Mouse (Mus musculus): ENCODE results near the gene Gm45208.
"Not testable (repeated sequence)": the region's sequence is repeated elsewhere in the genome, so short reads cannot be mapped to it uniquely, and the experiment has no call there.

The Gm45208 gene

DNA sequence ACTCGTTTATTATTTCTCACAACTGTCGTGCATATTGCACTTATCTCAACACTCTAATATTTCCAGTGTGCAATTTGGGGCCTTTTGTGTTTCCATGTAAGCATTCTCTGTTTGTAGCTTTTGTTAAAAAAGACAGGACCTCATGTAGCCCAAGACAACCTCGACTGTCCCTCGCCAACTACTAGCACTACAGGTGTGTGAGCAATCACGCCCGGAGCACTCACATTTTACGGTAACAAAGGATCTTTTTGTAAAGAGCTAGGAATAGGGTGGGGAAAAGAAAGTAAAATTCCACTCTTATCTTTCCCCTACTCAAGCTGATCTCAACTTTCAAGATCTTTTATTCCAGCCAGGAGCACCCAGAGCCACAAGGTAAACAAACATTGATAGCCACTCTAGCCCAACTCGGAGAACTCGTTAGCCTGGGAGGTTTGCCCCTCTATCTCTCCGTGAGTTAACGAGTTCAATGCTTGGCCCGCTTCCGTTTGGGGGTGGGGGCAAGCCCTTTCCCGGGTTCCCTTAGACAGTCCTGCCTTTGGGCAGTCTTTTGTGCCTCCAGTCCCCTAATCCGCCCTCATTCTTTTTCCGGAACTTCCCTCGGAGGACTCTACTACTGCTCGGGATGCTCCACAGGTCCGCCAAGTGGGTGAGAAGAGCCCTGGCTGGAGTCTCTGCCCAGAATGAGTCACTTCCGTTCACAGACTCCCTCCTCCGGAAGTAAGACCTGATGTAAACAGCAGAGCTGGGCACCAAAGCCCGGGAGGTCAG, at the start of gene Gm45208:
Gm45208 (plus strand) TSS at position 732 of the 768 bp plus-strand sequence.
- DNase-seq (ENCODE audit: low read depth, low spot score): peak; percentile 59

DNA sequence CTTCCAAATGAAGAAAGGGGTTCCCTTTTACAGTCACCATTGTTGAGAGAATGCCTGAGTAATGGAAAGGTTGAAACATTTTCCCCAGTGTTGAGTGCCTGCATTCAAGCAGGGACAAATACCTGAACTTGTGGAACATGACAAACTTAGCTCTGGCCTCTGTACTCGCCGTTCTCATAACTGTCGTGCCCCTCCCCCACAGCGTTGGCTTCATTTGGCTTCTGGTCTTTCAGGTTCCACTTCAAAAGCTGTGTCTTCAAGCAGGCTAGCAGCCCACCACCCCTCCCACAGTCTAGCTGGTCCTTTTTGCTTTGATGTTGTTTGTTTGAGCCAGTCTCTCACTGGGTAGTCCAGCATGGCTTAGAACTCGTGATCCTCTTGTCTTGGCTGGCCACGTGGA, 49.3 kb upstream of the Gm45208 start:
- DNase-seq (ENCODE audit: low read depth, low spot score): no peak

DNA sequence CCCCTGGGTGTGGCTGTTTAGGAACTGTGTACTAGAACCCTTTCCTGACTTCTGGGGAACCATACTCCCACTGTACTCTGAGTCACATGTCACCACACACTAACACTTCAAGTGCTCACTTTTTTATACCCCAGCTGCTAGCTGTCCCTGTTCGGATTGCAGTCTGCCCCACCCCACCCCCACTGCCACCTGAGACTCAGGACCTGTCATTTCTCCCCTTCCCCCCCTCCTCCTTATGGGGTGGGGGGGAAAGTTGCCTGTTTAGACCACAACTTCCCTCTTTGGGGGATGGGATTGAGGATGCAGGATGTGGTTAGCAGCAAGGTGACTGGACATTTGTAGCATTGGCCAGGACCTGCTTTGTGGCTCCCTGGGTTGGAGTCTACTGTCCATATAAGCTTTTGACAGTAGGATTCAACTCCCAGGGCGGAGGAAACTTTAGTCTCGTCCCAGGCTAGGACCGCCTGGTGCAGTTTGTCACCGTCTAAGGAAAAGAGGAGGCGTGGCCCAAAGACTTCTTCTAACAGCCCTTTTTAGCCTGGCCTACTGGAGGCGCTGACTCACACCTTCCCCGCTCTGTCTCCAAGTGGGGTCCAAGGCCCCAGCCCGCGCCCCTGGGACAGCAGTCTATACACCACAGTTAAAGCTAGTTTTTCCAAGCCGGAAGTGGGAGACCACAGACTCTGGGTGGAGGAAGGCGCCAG, 48.3 kb upstream of the Gm45208 start:
- no peak for DNase-seq (ENCODE audit: low read depth, low spot score)

DNA sequence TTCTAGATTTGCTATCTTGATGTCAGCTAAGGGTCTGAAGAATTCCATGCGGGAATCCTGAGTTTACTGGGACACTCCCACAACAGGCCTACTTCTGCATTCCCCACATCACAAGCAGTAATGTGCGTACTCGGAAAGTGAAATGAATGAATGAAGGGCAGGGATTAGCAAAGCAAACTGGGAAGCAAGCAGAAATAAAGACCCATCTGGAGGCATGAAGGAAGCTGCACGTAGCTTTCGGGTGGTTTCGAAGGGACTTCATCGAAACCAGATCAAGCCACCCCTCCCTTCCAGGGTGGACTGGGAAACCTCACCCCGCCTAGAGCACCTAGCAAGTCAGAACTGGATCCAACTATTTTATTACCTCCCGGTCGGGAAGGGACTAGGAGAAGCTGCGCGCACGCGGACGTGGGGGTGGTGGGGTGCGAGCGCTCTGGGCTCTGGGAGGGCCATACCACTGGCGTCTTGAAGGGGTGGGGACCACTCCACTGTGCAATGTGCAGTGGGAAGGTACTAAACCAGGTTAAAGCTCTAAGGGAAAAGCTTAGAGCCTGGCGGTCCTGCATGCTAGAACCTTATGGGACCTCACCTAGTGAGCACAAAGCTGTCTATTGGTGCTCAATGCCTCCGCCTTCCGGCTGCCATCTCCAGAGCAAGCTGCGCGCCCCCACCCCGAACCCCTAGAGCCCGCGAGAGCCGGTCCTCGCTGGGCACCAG, 47.6 kb upstream of the Gm45208 start:
- DNase-seq (ENCODE audit: low read depth, low spot score): no peak

DNA sequence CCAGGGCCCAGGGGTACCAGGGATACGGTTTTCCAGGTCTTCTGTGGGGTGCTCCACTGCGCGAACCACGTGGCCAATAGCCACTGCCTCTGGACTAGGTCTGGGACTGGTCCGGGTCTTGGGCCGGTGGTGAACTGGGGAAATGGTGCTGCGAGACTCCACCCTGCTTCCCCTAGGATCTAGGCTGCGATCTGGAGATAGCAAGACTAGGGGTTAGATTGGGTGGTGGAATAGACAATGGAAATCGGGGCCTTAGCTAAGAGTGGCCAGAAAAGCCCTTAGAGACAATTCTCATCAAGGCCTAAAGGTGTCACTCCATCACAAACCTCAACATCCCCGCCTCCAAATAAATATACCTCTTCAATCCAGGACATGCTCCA, 47.1 kb upstream of the Gm45208 start:
- no peak for DNase-seq (ENCODE audit: low read depth, low spot score)

DNA sequence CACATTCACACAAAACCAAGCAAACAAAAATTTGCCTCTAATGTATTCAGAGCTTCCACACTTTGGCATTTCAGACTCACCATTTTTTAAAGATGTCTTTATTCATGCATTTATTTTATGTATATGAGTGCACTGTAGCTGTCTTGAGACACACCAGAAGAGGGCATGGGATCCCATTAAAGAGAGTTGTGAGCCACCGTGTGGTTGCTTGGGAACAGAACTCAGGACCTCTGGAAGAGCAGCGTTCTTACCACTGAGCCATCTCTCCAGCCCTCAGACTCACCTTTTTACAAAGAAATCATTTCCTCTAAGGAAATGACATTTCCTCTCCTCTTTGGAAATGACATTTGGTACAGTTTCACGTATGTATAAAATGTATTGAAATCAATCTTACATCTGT, 43.1 kb upstream of the Gm45208 start:
- DNase-seq (ENCODE audit: low read depth, low spot score): no peak

DNA sequence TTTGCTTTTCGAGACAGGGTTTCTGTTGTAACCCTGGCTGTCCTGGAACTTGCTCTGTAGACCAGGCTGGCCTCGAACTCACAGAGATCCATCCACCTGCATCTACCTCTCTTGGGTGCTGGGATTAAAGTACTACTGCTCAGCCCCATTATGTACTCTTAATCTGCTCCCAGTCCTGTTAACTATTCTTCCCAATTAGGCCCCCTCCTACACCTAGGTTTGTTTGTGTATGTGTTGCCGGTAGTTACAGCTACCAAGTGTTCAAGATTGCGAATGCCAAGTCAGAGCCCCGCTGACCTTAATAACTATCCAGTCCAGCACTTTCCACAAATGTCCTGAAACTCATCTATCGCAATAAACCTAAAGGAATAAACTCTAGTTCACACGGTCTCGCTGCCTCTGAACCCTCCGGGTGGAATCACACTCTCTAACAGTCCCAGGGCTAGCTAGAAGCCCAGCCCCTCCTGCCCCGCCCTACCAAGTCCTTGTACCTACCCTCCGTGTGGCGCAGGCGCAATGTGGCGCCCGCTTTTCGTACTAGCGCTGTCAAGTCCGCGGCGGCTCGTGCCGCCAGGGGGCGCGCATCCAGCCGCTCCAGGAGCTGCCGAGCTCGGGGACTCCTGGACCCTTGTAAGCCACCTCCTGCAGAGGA, 42.5 kb upstream of the Gm45208 start:
- DNase-seq (ENCODE audit: low read depth, low spot score): peak; percentile 94

DNA sequence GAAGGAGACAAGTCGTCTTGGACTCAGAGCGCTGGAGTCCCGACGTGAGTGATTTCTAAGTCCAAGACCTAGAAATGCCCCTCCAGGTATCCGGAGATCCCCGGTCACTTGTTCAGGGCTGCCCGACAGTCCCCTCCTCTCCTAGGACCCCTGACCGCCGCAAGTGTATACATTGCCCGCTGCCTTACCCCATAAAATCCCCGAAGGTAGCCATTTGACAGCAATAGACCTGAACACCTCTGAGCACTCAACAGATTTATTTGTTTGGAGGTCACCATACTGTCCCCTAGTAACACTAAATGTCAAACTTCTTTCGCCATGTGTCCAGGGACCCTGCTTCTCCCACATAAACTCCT, 42.0 kb upstream of the Gm45208 start:
- no peak for DNase-seq (ENCODE audit: low read depth, low spot score)

DNA sequence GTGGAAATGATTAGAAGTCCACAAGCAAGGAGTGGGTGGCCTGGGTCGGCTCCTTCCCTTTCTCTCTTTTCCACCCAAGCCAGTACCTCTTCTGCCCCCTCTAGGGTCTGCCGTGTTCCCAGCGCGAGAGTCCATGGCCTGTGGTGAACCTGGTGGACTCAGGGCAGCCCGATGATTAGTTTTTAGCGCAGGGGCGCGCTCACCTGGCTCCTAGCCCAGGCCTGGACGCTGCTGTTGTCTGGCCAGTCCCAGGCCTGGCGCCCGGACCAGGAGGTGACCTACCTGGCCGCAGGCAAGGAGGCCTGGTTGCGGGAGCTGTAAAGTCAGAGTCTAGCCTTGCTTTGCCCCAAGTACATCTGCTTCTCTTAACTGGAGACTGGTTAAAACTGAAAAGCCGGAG, 41.2 kb upstream of the Gm45208 start, which contains the start of gene Magix:
Magix (minus strand) TSS at position 388 of the 400 bp plus-strand sequence.
- DNase-seq (ENCODE audit: low read depth, low spot score): peak; percentile 51

DNA sequence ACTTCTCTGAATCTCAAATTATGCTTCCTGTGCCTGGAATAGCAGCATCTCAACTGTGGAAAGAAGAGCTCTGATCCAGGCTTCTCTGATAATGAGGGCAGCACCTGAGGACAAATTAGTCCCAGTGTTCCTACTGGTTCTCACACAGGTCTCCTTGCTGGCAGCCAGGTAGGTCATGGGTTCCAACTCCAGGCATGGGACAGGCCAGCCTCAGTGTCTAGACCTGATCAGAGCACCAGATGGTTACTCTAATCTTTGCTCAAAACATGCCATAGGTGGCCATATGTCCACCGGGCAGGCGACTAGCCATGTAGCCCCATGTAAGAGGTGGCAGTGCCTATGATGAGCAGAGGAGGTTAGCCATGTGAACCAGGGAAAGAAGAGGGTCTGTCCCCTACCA, 33.7 kb upstream of the Gm45208 start:
- no peak for DNase-seq (ENCODE audit: low read depth, low spot score)

DNA sequence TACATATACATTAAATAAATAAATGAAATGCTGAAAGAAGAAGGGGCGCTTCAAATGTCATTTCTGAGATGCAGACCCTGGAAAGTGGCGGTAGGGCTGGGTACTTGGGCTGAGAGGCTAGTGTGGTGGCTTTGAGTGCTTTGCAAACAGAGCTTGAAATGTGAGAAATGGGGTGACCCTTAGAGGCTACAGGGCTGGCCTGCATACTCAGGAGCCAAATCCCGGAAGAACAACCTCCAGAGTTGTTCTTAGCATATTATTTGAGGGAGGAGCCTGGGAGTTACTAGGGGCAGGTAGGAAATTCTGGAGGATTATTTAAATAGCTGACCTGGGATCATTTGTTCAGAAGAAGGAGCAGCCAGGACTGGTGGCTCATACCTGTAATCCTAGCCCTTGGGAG, 31.6 kb upstream of the Gm45208 start:
- no peak for DNase-seq (ENCODE audit: low read depth, low spot score)

DNA sequence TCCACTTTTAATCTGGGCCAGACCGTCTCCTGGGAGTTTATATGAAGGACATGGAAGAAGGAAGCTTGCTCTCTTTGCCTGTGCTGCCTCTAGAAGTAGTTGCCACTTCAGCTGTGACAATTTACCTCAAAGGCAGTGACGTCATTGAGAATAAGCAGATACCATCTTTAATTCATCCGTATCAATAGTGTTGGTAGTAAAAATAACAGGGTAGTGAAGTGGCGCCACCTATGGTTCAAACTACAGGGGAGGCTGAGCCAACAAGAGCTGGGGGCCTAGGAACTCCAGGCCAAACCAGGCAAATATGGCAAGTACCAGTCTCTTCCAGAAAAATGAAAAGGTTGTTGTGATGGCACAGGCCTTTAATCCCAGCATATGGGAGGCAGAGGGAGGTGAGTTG, 29.2 kb upstream of the Gm45208 start:
- no peak for DNase-seq (ENCODE audit: low read depth, low spot score)

DNA sequence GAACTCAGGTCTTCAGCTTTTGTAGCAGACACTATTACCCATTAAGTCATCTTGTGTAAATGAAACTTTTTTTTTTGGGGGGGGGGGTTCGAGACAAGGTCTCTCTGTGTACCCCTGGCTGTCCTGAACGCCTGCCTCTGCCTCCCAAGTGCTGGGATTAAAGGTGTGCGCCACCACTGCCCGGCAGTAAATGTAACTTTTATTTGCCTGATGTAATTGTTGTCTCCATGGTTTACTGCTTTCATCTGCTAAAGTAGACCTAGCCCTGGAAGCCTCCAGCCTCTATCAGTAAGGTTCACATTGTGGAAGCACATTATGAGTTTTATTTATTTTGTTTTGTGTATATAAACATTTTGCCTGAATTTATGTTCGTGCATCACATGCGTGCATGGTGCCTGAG, 25.5 kb upstream of the Gm45208 start:
- no peak for DNase-seq (ENCODE audit: low read depth, low spot score)

DNA sequence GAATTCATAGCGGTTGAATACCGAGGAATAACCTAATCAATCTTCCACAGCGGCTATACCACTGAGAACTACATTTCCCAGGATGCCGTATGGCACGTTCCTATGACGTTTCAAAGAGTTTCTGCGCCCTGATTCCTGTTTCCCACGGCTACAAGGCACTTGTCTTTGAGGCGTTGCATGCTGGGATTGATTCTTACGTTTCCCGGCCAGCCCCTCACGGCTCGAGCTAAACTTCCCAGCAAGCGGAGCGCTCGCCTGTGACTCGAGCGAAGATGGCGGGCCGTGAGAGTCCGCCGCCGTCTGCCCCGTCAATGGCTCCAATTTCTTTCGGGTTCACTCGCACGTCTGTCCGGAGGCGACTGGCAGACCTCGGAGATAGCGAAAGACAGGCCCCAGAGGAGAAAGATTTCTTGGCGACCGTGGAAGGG, 25.1 kb upstream of the Gm45208 start, which contains the start of gene Gpkow:
Gpkow (plus strand) TSS at position 178 of the 428 bp plus-strand sequence.
- DNase-seq (ENCODE audit: low read depth, low spot score): peak; percentile 89

DNA sequence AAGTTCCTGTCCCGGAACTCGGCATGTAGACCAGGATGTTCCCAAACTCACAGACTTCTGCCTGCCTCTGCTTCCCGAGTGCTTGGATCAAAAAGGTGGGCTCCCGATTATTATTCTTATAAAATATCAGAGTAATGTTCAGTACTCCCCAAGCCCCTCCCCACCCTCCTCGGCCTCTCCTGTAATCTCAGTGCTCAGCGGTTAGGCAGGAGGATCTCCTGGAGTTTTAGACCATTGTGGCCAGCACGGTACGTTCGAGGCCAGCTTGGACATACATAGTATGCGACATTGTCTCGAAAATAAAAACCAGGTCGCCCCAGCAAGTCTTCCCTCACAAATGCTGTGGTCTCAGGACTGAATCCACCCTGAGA, 8.3 kb upstream of the Gm45208 start:
- not testable (repeated sequence) for DNase-seq (ENCODE audit: low read depth, low spot score)

DNA sequence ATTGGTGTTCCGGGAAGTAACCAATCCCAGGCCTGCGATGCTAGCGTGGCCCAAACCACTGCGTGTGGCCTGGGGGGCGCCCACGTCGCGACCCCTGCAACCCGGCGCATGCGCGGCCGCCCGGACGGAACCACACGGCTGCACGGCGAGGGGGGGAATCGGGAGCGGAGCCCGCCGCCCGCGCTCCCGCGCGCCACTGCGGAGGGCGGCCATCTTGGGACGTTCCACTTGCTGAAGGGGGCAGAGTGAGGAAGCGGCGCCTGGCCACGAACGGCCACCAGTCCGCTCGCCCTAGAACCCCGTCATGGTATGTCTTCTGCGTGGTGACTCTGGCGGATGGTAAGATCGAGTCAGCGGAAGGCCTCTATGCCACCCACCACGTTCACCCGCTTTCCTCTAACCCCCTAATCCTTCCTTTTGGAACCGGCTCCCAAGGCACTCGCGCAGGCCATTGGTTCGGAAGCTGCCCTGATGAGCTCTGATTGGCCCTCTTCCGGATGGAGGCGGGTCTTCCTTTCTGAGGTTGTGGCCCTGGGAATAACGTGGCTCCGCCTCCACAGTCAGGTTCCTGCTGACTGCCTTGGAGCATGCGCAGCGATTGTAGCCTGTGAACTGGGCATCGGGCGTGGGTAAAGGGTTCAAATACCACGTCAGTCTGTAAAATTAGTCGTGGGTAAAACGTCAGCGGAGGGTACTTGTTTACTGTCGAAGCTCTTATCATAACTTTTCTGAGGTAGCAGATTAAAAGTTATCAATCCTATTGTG, 7.7 kb upstream of the Gm45208 start, which contains the start of gene Wdr45:
Wdr45 (plus strand) TSS at position 199 of the 765 bp plus-strand sequence.
- DNase-seq (ENCODE audit: low read depth, low spot score): peak; percentile 97

DNA sequence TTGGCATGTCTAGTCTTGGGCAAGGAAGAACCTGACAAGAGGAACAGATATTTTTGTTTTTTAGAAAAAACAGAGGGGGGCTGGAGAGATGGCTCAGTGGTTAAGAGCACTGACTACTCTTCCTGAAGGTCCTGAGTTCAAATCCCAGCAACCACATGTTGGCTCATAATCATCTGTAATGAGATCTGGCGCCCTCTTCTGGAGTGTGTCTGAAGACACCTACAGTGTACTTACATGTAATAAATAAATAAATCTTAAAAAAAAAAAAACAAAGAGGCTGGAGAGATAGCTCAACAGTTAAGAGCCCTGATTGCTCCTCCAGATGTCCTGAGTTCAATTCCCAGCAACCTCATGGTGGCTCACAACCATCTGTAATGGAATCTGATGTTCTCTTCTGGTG, 6.0 kb upstream of the Gm45208 start:
- not testable (repeated sequence) for DNase-seq (ENCODE audit: low read depth, low spot score)

DNA sequence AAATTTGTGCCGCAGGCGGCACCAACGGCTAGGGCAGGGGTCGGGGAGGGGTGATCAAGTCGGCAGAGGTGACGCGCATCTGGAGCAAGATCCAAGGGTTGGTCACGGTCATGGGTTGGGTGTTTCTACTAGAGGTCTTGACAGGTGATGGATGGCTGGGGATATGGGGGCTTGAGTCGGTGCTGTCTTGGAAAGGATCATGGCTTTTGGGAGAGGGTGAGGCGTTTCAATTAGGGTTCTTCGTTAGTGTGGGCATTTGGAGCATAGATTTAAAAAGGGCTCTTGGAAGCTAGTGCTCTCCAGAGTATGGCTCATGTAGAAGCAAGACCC, 202 bp downstream of the Gm45208 start:
- no peak for DNase-seq (ENCODE audit: low read depth, low spot score)

DNA sequence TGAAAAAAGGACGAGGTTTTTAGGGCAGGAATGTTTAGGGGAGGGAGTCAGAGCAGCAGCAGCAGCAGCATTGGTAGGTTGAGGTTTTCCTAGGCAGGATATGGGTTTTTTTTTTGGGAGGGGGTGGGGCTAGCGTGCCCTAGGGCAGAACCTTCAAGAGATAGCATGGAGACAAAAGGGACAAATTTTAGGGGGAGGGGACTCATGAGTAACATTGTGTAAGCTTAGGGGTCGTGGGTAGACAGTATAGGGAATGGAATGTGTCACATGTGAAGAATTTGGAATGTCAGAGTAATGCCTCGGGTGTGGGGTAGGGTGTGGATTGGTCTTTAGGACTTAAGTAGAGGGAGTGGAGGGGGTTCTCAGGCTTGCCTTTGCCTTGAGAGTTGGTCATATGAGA, 646 bp downstream of the Gm45208 start:
- DNase-seq (ENCODE audit: low read depth, low spot score): no peak

DNA sequence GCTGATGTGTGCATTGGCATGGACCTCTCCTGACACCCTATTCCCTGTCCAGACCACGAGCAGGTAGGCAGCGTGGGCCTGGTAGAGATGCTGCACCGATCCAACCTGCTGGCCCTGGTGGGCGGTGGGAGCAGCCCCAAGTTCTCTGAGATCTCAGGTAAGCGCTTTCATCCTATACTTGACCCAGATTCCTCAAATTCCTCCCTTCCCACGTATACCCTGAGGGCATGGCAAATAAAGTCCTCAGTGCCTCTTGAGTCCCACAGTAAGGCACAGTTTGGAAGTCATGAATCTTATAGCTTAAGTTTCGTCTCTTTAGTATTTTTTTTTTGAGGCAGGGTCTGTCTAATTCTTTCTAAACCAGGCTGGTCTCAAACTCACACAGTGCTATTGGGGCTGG, 2.1 kb downstream of the Gm45208 start:
- DNase-seq (ENCODE audit: low read depth, low spot score): no peak

DNA sequence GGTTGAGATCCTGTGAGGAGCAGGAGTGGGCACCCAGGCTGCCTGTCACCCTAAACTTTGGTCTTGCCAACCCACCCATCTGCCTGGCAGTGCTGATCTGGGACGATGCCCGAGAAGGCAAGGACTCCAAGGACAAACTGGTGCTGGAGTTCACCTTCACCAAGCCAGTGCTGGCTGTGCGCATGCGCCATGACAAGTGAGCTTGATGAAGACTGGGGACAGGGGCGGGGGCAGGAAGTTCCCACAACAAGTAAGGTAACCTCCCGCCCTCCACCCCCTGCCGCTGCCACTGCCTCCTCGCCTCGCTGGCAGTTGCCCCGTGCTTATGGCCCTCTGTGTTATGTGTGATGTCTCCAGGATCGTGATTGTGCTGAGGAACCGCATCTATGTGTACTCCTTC, 3.8 kb downstream of the Gm45208 start:
- no peak for DNase-seq (ENCODE audit: low read depth, low spot score)
